Mouse (Mus musculus) yolk sac, embryonic 10.5 days (tissue): ENCODE results near the gene Hoxc12.

ENCODE experiments used
- DNase-seq: peaks from one replicate; pipeline ENCODE4 v3.0.0-alpha.2; 2017; ENCODE audit warnings: low spot score

Hoxc12 gene

GRCm38 (mm10) chr15:102937036-102937666, 594 bp downstream of the Hoxc12 start:
- DNase-seq: no peak

DNA sequence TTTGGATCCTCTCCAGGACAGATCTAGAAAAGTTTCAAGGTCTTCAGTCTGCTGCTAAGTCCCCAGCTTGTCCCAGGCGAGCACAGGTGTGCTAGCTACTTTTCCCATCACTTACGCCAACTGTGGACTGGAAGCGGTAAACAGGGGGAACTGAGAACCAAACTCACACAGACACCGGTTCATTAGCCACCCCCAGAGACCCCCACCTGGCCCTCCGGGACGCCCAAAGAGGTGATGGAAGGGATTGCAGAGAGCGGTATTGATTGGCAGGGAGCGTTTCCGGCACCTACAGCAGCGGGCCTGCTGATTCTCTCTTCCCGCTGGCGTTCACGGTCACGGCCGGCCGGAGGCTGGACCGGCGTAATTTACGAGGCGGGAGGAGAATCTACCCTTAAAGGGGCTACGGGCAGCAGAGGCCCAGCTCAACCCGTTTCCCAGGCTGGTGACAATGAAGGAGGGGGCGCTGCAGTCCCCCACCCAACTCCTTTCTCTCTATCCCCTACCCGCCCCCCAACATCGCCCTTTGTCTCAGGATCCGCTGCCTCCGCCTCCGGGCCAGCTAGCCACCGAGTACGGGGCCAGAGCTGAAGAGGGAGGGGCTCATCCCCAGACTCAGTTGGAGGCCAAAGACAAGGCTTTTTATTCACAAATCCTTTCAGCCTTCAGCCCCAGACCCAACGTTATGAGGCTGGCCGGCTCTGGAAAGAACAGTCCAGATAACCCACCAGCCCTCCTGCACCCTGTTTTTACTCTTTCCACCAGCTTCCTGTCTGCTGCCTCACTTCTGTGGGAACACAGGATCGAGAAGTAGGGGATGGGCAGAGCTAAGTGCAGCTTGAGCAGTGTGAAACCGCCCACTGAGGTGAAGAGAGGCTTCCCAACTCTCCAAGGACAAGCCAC, 2.9 kb downstream of the Hoxc12 start:
- DNase-seq: no peak

DNA sequence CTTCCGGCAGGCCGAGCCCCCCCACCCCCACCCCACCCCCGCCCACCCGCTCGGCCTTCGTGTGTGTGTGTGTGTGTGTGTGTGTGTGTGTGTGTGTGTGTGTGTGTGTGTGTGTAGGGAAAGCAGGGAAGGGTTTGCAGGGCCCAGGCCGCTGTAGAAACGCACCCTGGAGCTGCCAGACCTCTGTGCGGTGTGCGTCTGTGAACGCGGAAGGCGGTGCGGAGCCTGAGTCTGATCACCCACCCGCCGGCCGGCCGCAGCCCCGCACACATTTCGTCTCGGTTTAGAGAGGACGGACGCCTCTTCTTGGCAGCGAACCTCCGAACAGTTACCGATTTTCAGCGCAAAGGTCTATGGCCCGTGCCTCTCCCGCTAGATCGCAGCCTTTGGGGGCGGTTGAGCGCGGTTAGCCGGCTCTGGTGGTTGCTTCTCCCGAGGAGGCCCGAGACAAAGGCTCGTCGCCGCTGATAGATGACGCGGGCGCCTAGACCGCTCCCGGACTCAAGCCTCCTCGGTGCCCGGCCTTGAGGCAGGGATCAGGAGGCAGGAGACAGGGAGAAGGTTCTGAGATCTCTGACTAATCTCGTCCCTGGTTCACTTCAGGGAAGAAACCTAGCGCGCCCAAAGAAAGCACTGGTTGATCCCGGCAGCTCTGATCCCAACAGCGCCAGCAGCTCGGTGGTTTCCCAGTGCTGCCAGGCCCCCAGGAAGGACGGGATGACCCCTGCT, 6.3 kb downstream of the Hoxc12 start:
- peak; percentile 61 for DNase-seq

DNA sequence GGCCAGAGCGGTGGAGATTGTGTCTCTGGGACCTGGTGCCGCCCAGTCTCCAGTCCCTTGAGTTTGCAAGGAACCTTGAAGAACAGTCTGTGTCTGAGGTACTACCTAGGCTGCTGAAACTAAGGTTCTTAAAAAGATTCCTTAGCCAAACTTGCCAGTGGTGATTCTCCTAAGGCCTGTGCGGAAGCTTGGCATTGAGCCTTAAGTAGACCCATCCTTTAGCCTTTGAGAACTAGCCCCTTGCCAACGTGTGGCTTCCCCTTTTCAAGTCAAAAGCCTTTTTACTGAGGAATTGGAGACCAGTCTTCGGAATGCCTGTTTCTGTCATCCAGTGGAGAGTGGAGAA, 6.9 kb downstream of the Hoxc12 start:
- DNase-seq: no peak

- DNase-seq: no peak
These were observed 8.9 kb downstream of the Hoxc12 start for GRCm38 (mm10) chr15:102945185-102946077.

DNA sequence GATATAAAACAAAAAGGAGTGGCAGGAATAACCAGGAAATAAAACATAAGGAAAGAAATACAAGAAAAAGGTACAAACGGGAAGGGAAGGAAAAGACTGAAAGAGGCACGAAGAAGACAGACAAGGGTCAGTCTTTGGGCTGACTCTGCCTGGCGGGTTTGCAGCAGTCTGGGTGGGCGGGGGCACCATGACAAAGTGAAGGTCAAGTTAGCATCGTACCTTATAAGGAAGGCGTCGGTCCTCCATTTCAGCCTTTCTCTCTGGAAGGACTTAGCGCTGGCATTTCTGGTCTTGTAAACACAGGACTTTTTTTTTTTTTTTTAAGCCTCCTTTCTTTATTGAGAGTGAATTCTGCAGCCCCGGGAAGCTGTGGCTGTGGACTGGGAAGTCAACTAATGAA, 10.7 kb downstream of the Hoxc12 start:
- DNase-seq: no peak

- DNase-seq: no peak
These were observed 12.3 kb downstream of the Hoxc12 start for GRCm38 (mm10) chr15:102948842-102949241.

DNA sequence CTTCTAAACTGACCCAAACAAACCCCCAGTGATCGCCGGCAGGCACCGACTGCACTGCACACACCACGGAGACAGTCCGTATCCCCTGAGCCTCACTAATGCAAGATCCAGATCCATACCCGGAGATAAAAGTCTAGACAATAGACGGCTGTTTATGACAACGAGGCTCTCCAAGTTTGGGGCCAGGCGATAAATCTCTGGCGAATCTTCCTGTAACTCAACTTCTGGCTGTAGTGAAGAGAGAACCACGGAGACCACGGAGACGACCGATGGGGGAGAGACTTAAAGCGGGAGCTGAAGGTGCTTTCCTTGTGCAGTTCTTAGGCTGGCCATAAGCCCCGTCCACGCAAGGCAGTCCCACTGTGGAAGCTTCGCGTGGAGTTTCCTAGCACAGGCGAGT, 13.1 kb downstream of the Hoxc12 start:
- DNase-seq: no peak

GRCm38 (mm10) chr15:102950877-102951276, 14.3 kb downstream of the Hoxc12 start:
- no peak for DNase-seq

DNA sequence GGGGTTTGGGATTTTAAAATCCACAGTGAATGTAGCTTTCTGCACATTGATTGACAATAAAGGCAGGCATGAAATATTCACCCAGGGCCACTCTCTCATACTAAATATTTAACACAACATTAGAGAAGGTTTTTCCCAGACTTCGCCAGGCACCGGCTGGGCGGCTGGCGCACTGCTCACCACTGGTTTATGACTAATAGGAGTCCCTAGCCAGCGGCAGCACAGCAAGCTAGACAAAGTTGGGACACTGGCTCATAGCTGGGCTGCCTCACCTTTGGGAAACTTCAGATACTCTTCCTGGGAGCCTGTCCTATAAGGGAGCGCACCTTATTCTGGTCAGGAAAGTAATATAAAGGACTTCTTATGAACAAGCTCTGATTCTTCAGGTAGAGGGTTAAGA, 17.0 kb downstream of the Hoxc12 start:
- no peak for DNase-seq

- DNase-seq: no peak
These were observed 17.8 kb downstream of the Hoxc12 start, which contains the start of gene Hoxc11 for GRCm38 (mm10) chr15:102954192-102955006. TSS of gene Hoxc11 (plus strand) at chr15:102954427.

- DNase-seq: no peak
These were observed 18.4 kb downstream of the Hoxc12 start for GRCm38 (mm10) chr15:102955007-102955382.

DNA sequence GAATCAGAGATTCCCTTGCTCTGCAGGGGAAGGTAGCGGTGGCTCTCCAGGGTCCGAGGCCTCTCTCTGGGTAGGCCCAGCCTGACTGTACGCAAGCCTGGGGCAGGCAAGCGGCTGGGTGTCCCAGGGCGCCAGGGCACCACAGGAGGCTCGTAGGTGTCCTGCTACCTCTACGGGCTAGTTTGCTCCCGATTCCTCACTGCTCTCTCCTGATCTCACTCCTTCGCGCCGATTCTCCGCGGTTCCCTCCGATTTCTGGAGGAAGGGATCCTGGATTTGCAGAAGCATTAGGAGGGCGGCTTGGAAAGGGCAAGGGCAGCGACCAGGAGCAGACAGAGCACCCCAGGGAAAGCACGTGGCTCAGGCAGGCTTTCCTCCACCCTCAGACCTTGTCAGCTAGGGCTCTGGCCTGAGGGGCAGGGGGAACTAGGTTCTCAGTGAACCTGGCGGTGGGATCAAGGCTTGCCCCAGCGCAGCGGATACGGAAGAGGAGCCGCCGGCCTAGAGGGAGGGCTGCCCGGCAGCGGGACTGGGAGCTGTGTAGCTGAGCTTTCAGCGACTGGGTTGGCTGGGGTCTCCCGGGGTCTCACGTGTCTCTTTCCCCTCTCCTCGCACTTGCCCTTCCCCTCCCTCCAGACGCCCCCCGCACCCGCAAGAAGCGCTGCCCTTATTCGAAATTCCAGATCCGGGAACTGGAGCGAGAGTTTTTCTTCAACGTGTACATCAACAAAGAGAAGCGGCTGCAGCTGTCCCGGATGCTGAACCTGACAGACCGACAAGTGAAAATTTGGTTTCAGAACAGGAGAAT, 19.5 kb downstream of the Hoxc12 start:
- DNase-seq: no peak

DNA sequence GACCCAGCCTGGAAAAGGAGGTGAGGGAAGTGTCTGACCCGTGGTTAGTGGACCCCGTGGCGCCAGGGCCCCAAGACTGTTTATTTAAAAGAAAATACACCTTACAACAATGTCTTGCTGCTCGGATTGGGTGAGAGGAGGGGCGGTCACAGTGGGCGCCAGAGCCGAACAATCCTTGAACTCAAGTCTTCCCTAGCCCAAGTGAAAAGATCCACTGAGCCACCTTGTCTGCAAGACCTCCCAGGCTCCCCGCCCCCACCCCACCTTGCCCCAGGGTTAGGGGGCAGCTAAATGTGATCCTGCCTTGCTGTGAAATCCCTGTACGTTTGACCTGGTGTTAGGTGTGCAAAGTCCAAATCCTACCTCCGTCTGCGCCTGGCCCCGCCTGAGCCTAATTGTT, 20.3 kb downstream of the Hoxc12 start:
- no peak for DNase-seq

- no peak for DNase-seq
These were observed 23.2 kb downstream of the Hoxc12 start for GRCm38 (mm10) chr15:102959663-102960191.

GRCm38 (mm10) chr15:102961728-102962127, 25.2 kb downstream of the Hoxc12 start:
- no peak for DNase-seq

GRCm38 (mm10) chr15:102962492-102962891, 25.9 kb downstream of the Hoxc12 start:
- DNase-seq: no peak

GRCm38 (mm10) chr15:102963259-102963658, 26.7 kb downstream of the Hoxc12 start:
- DNase-seq: no peak

DNA sequence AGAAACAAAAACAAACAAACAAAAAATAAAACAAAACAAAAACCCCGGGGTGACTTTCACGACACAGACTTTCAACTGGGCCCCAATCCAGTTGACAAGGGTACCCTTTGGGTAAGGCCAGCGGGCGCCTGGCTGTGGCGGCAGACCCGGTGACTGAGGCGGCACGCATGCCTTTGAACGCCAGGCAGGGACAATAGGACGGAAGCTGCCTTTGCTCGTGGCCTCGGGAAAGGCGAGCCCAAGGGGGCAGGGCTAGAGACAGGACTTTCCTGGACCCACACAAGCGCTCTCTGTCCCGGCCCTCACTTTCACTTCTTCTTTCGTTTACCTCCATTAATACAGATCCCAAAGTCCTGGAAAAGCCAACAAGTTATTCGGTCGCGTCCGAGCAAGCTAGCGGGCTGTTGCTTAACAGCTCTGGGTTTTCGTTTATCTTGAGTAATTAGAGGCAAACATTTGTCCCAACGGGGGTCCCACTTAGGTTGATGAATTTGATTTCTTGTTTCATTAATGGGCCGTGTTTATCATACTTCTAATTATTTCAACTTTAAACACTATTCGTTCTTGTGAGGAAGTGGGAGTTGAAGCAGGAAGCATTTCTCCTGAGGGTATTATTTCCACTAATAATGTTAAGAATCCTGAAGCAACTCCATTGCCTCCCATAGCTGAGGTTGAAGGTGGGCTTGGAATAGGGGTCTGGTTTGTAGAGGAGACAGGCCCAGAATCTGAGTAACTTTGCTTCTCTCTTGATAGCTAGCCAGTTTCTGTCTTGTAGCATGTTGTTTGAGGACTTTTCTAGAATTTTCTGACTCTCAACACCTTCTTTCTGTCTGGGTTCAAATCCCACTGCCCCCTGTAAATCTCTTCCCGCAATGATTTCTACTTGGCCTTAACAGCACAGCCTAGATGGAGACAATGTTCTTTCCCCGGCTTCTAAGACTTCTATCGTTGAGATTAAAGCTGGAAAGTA, 27.4 kb downstream of the Hoxc12 start:
- DNase-seq: peak; percentile 11
